Mouse (Mus musculus): ENCODE data around the gene Sept9.

Sept9 gene

DNA sequence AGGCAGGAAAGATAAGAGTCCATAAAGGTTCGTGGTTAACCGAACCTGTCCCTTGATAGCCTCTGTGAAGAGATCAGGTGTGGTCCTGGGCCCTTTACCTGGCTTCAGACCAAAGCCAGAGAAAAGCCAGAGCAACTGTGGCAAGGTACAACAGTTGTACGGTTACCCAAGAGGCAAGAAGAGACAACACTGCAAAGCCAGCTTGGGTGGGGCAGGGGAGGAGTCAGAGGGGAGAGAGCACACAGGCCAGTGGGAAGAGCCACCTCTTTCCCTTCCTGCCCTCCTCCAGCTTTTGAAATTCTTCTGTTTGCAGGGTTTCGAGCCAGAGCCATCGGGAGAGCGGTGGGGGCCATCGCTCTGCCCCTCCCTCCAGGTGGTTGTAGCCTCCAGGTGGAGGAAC lies 174.8 kb downstream of the Sept9 start:
- DNase-seq (ENCODE audit: low spot score) = no peak

DNA sequence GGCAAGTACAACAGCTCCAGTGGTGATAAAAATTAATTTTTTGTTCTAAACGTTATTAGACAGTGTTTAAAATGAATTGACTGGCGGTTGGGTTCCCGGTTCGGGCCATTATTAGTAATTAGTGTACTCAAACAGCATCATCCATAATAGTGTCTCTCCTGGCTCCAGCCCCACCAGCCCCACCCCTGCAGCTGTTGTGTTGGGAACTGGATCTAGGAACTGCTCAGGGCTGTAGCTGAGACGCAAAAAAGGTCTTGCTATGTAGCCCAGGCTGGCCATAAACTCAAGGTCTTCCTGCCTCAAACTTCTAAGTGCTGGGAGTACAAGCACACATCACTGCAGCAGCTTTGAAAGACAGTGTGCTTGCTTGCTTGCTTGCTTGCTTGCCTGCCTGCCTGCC lies 180.3 kb downstream of the Sept9 start:
- DNase-seq (ENCODE audit: low spot score) = no peak

DNA sequence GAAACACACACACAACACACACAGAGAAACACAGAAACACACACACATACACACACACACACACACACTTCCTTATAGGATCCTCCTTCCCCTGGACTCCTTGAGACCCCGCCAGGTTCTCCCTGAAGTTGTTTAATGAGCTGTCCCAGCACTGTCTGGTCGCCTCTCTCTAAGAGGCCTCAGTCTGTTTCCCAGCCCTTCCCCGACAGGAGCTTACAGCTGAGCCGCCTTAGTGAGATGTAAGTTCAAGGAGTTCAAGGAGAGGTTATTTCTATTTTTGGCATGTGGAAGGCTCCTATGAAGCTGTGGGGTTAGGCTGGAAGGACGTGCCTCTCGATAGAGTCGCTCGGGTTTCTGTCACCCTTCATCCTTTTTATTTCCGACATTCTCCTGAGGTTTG lies 184.8 kb downstream of the Sept9 start:
- DNase-seq (ENCODE audit: low spot score) = no peak

DNA sequence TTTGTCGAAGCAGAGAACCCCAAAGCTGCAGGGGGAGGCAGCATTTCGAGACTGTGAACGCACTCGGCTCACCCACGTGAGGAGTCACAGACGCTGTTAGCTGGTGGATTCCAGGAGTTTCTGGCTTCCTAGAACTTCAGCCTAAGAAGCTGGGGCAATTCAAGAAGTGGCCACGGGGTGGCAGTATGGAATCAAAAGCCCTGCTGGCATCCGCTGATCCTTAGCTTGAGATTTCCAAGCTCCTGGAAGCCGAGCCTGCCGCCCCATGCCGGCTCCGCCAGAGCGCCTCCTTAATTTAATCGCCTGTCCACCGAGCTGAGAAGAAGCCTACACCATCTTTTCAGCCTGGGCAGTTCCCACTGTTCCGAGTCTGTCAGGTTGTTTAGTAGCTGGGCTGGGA lies 185.4 kb downstream of the Sept9 start:
- DNase-seq (ENCODE audit: low spot score) = peak; percentile 64

DNA sequence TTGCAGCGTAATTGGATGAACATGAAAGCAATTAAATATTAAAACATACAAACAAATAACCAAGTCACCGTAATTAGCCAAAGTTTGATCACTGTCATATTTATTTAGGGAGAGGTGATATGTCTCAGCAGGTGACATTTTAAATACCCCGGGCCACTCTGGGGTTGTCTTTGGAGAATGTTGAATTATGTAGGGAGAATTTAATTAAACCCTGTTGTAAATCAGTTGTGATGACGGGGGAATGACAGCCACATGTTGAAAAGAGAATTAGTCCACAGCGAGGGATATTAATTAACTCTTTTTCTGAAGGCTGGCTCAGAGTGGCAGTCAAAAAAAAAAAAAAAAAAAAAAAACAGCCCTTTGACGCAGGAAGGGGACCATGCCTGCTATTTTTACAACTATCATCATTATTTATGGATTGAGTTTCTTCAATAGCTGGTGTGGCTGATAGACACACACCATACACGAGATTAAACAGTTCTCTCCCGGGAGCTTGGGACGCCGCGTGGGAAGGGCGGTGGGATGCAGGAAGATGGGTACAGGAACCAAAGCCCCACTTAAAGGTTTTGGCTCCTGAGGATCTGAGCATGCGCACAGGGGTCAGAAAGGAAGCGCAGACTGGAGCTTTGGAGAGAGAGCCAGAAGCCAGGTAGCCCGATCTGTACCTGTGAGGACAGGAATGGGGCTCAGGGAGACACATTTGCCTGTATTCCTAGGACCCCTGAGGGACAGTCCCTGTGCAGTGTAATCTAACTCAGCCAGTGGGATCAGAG lies 186.1 kb downstream of the Sept9 start:
- no peak for DNase-seq (ENCODE audit: low spot score)

DNA sequence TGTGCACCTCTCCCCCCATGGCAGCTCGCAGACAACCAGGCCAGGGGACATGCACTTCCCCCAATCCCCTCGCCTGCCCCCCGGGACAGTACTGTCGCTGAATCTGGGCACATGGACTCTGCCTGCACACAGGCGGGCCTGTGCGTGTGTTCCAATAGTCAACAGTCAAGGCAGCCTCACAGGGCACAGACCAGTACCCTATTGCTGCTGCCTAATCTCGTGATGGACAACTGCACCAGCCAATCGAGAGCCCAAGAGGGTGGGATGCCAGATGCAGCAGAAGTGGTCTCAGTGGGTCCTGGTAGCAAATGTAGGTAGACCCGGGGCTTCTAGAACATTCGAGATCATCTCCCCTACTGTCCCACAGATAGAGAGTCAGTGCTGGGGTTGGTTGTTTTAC lies 187.8 kb downstream of the Sept9 start:
- DNase-seq (ENCODE audit: low spot score) = no peak

DNA sequence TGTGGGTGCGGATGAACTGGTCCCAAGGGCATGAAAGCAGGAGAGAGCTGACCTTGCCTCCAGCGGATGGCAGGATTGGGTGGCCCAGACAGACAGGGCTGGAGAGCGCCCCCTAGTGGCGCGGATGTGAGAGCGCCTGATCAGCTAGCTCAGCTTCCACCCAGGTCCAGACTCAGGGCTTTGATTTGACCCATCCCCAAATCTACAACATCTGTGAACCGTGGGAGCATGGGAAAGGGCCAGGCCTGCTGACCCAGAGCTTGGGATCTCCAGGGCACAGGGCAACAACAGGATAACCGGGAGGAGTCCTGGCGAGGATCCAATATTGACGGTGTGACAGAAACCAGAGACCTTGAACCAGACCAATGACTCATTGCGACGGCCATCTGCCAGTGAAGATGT lies 190.5 kb downstream of the Sept9 start:
- DNase-seq (ENCODE audit: low spot score) = peak; percentile 33

DNA sequence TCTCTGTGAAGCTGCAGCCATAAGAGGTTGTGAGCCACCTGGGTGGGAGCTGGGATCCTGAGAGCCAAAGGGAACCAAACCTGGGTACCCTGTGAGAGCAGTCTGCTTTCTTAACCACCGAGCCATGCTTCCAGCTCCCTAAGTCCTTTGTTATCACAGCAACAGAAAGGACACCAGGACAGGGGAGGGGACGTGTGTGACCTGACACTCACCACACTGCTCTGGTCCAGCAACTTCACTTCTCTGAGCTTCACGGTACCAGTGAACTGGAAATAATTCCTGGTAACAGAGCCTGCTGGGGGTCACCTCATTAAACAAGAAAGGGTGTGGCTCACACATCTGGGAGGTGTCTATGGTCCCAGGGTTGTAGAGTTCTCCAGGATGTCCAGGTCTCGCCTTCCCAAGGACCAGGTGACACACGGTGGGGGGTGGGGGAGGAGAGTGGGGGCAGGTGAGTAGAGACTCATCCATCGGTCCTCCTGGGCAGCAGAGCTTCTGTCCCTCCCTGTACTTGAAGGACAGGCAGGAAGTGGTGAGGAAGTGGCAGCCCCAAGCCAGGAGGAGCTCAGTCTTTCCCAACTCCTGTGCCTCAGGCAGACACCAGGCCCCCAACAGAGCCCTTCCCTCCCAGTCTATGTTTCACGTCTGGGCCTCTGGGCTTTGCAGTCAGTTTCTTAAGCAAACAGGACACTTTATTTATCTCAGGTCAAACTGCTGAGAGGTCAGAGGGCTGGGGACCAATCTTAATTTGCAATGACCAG lies 191.5 kb downstream of the Sept9 start:
- DNase-seq (ENCODE audit: low spot score) = no peak

DNA sequence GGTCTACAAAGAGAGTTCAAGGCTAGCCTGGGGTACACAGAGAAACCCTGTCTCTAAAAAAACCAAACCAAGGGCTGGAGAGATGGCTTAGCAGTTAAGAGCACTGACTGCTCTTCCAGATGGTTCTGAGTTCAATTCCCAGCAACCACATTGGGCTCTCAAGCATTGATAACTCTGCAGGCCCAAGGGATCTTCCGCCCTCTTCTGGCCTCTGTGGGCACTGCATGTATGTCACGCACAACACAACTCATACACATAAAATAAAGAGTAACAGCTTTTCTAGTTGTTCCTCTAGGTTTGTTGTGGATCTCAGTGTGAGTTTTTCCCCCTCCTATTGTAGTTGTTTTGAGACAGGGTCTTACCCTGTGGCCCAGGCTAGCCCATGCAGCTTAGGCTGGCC lies 192.8 kb downstream of the Sept9 start:
- DNase-seq (ENCODE audit: low spot score) = no peak

DNA sequence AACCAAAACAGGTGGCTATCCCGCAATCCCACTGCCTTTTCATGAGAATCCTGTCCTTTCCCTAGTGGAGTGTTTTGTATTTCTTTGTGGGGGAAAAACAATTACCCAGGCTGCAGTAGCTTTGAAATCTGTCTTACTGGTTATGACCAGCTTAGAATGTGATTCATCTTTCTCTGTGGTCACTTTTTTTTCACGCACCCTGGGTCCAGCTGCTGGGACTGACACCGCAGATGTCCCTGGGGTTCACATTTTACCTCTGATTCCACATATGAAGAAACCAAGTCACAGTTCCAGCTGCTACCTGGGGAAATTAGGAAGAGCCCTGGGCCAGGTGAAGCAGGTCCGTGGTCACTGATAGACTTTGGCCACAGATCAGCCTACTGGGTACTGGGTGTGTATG lies 194.3 kb downstream of the Sept9 start:
- DNase-seq (ENCODE audit: low spot score) = no peak

DNA sequence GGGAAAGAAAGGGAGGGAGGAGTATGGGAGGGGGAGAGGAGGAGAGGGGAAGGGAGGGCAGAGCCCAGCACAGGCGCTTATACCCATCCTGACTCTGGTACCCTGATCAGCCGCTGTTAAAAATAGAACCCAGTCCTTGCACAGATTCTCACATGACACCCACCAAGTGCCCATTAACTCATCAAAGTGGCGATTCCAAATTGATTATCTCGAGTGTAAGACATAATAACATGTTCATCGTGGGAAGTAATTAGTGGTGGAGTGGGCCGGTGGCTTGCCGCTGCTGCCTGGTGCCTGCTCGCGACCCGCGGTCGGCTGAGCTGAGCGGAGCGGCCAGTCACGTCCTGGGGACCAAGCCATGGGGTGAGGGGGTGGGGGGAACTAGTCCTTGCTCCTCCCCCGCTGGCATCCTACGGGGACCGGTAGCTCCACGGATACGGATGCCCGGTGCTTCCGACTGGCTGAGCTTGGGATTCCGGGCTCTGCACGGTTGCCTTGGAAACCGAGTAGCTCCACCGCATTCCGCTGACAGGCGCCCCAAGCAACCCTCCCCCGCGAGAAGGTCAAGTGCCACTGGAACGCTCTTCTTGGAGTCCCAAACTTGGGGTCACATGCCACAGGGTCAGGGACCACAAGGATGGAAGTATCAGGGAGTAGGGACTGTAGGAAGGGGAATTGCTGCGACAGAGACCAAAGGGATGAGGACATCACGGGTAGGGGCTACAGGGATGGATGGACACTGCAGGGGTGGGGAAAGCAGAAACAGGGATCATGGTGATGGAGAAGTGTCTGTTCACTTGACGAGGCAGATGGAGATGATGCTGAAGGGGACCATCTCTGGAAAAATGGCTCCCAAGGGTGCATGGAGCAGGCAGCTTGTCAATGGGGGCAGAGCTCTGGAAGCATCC lies 195.0 kb downstream of the Sept9 start:
- no peak for DNase-seq (ENCODE audit: low spot score)

DNA sequence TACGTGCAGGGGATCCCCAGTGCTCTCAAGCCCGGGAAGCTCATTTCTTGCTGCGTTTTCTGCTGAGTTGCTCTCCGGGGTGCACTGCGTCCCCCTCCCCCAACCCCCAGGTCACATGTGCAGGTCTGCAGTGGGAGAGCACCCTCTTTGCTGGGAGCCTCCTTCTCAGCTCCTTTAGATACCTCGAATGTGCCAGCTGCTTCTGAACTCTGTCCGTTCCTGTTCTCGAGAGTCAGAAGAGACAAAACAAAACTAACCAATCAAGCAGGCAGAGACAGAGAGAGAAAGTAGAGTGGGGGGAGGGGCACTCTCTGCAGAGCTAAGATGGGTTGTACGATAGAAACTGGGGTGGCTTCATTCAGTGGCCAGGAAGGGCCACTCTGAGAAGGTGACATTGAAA lies 195.8 kb downstream of the Sept9 start:
- DNase-seq (ENCODE audit: low spot score) = no peak

DNA sequence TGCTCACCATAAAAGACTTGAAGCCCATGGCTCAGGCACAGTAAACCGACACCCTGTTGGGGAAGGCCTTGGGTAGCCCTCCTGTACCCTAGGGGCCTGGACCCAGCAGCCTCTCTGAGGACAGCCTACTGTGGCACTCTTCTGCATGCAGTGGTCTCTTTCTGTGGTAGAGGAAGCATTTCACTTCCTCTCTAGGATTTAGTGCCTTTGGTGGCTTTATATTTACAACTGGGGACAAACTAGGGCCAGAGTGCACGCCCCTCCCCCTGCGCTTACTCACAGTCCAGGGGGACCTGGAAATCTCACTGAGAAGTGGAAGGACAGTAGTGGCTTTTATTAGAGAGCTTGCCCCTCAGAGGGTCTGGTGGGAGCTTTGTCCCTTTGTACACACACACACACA lies 197.5 kb downstream of the Sept9 start:
- DNase-seq (ENCODE audit: low spot score) = no peak

DNA sequence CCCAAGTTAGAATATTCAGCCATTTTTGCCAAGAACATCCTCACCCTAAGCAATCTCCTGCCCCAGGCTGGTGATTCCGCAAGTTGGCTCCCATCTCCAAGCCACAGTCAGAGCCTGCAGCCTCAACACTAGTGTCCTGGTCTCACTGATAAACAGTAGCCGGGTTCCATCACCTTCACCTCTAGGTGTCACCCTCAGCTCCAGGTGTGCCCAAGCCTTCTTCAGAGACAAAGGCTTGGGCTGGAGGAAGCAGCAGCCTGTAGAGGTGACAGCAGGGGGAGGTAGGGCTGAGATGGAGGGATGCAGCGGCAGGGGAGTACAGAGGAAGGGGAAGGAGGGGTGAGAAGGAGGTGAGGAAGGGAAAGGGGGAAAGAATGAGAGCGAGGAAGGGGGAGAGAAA lies 198.3 kb downstream of the Sept9 start:
- DNase-seq (ENCODE audit: low spot score) = no peak

DNA sequence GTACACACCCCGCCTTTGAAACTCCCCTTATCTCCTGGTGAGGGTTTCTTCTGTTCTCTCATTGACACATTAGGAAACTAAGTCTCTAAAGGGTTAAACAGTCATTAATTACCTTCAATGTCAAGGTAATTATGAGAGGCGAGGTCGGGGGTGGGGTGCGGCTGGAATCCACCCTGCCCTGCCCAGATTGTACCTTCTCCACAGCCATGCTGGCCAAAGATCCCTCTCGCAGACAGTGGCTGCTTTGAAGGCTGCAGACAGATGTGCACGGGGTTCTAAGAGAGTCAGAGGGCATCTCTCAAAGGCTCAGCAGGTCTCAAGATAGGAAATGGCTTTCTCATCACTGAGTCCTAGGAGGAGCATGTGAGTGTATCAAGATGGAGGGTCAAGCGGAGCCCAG lies 198.7 kb downstream of the Sept9 start:
- no peak for DNase-seq (ENCODE audit: low spot score)

DNA sequence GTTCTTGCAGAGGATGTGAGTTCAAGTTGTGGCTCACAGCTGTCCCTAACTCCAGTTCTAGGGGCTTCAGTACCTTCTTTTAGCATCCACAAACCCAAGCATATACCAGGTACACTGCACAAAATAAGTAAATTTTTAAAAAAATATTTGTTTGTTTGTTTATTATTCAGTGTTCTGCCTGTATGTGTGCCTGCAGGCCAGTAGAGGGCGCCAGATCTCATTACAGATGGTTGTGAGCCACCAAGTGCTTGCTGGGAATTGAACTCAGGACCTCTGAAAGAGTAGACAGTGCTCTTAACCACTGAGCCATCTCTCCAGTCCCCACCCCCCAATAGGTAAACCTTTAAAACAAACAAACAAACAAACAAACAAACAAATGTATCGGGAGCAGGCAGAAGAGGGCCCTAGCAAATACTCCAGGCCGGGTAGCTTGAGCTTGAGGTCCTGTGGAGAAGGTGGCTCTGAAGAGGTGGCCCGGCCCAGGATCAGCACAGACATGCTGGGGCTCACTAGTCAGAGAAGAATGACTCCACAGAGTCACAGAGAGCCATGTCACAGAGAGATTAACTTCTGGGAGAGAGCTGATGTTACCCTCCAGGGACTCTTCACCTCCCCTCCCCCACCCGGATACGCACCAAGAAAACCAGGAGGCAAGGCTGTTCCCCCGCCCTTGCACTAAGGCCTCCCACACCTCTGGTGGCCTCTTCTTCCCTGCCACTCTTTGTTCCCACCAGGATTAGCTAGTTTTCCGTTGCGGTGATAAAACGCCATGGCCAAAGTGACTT lies 202.3 kb downstream of the Sept9 start:
- no peak for DNase-seq (ENCODE audit: low spot score)

DNA sequence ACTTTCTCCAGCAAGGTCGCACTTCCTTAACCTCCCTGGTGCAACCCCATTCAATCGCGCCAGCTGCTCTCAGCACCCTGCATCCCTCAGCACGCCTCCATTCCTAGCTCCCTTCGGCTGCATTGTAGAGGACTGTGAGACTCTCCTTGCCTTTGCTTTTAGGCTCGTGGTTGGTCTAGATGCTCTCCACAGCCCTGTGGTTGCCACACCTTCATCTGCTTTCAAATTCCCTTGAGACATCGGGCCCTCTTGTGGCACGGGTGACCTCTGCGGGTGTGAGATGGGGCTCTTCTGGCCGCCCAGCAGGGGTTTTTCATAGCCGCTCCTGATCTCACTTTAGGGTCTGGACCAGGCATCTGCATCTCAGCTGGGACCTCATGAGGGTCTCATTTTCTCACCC lies 203.1 kb downstream of the Sept9 start:
- DNase-seq (ENCODE audit: low spot score) = no peak

DNA sequence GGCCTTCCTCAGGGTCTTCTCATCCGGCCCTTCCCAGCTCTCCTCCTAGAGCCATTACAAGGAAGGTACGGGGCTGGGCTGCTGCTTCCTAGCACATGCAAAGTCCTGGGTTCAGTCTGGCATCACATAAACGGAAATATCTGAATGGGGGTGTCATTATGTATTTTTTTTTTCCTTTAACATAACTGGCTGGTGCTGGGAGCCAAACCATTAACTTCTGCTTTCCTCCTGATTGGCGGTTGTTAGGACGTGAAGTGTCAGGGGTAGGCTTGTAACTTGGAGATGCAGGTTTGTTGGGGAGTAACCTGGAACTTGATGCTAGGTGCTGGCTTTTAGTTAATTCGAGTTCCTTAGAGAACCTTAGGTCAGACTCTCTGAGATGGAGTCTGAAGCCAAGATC lies 203.6 kb downstream of the Sept9 start:
- no peak for DNase-seq (ENCODE audit: low spot score)

DNA sequence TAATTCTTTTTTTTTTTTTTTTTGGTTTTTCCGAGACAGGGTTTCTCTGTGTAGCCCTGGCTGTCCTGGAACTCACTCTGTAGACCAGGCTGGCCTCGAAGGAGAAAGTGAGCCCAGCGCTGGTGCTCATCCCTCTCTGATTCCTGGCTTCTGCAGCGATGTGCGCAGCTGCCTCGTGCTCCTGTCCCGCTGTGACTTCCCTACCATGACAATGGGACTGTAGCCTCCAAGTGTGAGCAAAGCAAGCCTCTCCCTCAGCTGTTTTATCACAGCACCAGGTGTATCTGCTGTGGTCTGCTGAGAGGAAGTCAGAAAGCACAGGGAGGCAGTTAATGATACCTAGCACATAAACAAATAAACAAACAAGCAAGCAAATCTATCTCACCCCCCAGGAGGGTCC lies 204.3 kb downstream of the Sept9 start:
- no peak for DNase-seq (ENCODE audit: low spot score)

DNA sequence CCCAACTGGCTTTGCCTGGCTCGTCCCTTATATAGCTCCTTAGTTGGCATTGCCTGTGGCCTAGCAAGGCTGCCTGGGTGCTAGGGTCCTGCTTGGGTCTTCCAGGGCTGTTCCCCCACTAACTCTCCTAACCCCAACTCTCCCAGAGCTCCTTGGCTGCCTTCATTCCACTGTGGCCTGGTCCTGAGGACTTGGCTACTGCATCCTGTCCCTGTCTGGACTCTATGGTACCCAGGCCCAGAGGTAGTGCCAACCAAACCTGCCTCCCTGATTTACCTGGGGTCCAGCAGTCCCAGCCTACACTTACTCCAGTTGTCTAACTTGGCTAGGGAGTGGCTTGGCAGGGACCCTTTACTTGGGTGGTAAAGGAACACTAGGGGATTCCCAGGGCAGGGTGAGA lies 207.2 kb downstream of the Sept9 start:
- no peak for DNase-seq (ENCODE audit: low spot score)

DNA sequence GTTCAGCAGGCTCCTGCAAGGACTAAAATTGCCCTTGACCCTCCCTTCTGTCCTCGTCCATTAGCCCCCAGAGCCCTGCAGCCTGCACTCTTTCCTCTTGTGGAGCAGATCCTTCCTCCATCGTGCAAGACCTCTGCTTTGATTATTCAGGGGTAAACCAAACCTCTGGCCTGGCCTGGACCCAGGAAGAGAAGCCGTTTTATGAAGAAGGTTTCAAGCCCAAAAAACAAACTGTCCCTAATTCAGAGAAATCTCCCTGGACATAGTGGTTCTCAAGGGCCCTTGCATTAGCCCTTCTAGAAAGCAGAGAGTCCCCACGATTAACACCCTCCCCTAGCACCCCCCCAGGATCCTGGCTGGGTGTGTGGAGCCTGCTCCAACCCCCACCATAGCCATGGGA lies 207.7 kb downstream of the Sept9 start:
- no peak for DNase-seq (ENCODE audit: low spot score)

Measured in c-Kit-positive CD71-positive TER-119-positive erythroid progenitor cells, embryonic 14.5 days (primary cell).